Mouse (Mus musculus) CH12.LX (cell line): Measurements from ENCODE around the gene Plcd4. TPM values are rescaled to one million over a fixed set of nuclear protein-coding genes. Genes with fewer than 3 reads are reported as not detected.

Source experiments
- DNase-seq: peaks from one replicate; pipeline ENCODE4 v3.0.0-alpha.2; 2013; ENCODE audit errors: extremely low read depth
- H3K27ac ChIP-seq: 2 replicates; pipeline ENCODE4 v1.5.1; 2012; ENCODE audit warnings: low read depth, mild to moderate bottlenecking, control low read depth, moderate library complexity; ENCODE audit not compliant: insufficient read depth
- H3K27me3 ChIP-seq: replicated peaks from 2 replicates; pipeline ENCODE3; 2012; ENCODE audit warnings: inconsistent platforms
- H3K36me3 ChIP-seq, 2 experiments: replicated peaks in 1 of 2; 2 replicates each; pipeline versions ENCODE3 to v1.6.1; 2012; ENCODE audit warnings: inconsistent platforms in 1 of 2, low read length in 1 of 2, mild to moderate bottlenecking in 1 of 2, mixed read lengths in 1 of 2, moderate library complexity in 1 of 2; ENCODE audit not compliant: control insufficient read depth in 1 of 2, insufficient read depth in 1 of 2
- H3K4me1 ChIP-seq, 2 experiments: 2 replicates each; pipeline ENCODE4 v1.6.1; 2012; ENCODE audit warnings: inconsistent platforms in 1 of 2, moderate library complexity in 1 of 2; ENCODE audit not compliant: insufficient read depth in 2 of 2, control insufficient read depth in 1 of 2
- H3K4me2 ChIP-seq: 2 replicates; pipeline ENCODE4 v1.6.1; 2012; ENCODE audit warnings: low read depth, mild to moderate bottlenecking, control low read depth; ENCODE audit not compliant: poor library complexity, insufficient read depth, severe bottlenecking
- H3K4me3 ChIP-seq, 3 experiments: fragments of 150-350 bp in 1 of 3; sonication (generic) in 1 of 3; replicated peaks in 1 of 3; 2 replicates each; pipeline versions ENCODE3 to v1.5.1; 2011 to 2012; ENCODE audit warnings: low read depth in 2 of 3, low read length in 2 of 3, mild to moderate bottlenecking in 2 of 3, moderate library complexity in 2 of 3, control low read depth in 1 of 3, improper control_type of control experiment in 1 of 3, inconsistent platforms in 1 of 3, mixed read lengths in 1 of 3; ENCODE audit not compliant: poor library complexity in 1 of 3
- H3K79me2 ChIP-seq: replicated peaks from 2 replicates; pipeline ENCODE4 v1.6.1; 2012; ENCODE audit warnings: mild to moderate bottlenecking, moderate library complexity; ENCODE audit not compliant: control insufficient read depth, poor library complexity, insufficient read depth, severe bottlenecking; ENCODE audit errors: extremely low read depth
- H3K9ac ChIP-seq: 2 replicates; pipeline ENCODE4 v1.6.1; 2012; ENCODE audit warnings: low read depth, mild to moderate bottlenecking, control low read depth, moderate library complexity; ENCODE audit not compliant: insufficient read depth
- H3K9me3 ChIP-seq: replicated peaks from 2 replicates; pipeline ENCODE3; 2012; ENCODE audit warnings: low read length, inconsistent platforms, mixed read lengths
- BHLHE40 ChIP-seq: IDR thresholded peaks from 2 replicates; pipeline ENCODE4 v1.6.1; 2011; ENCODE audit warnings: mild to moderate bottlenecking, low read depth, low read length, improper control_type of control experiment
- CHD2 ChIP-seq: IDR thresholded peaks from 2 replicates; pipeline ENCODE4 v1.6.1; 2011; ENCODE audit warnings: low read length, improper control_type of control experiment
- CTCF ChIP-seq, 2 experiments: IDR thresholded peaks in 1 of 2; conservative IDR thresholded peaks in 1 of 2; 2 replicates each; pipeline ENCODE4 v1.5.1; 2011 to 2012; ENCODE audit warnings: low read depth in 2 of 2, low read length in 2 of 2, improper control_type of control experiment in 1 of 2, inconsistent platforms in 1 of 2, mild to moderate bottlenecking in 1 of 2, moderate library complexity in 1 of 2
- EP300 ChIP-seq: IDR thresholded peaks from 2 replicates; pipeline ENCODE4 v1.6.1; 2011; ENCODE audit warnings: low read length, improper control_type of control experiment
- HCFC1 ChIP-seq: IDR thresholded peaks from 2 replicates; pipeline ENCODE4 v1.6.1; 2012; ENCODE audit warnings: low read depth, mild to moderate bottlenecking, inconsistent platforms, low read length, improper control_type of control experiment
- JUN ChIP-seq: IDR thresholded peaks from 2 replicates; pipeline ENCODE4 v1.6.1; 2011; ENCODE audit warnings: low read depth, mild to moderate bottlenecking, low read length, improper control_type of control experiment, moderate library complexity; ENCODE audit not compliant: insufficient read depth
- JUND ChIP-seq: conservative IDR thresholded peaks from 2 replicates; pipeline ENCODE4 v1.6.1; 2011; ENCODE audit warnings: low read depth, low read length, improper control_type of control experiment
- MAFK ChIP-seq: IDR thresholded peaks from 2 replicates; pipeline ENCODE4 v1.6.1; 2011; ENCODE audit warnings: low read length, improper control_type of control experiment; ENCODE audit not compliant: insufficient replicate concordance
- MAX ChIP-seq: IDR thresholded peaks from 2 replicates; pipeline ENCODE4 v1.6.1; 2011; ENCODE audit warnings: low read length, improper control_type of control experiment
- MEF2A ChIP-seq: IDR thresholded peaks from 2 replicates; pipeline ENCODE4 v1.6.1; 2014; ENCODE audit warnings: low read depth, mild to moderate bottlenecking, inconsistent platforms, low read length, improper control_type of control experiment, borderline replicate concordance
- NRF1 ChIP-seq: IDR thresholded peaks from 2 replicates; pipeline ENCODE4 v1.6.1; 2014; ENCODE audit warnings: low read depth, mild to moderate bottlenecking, inconsistent platforms, low read length, improper control_type of control experiment, moderate library complexity
- PAX5 ChIP-seq: IDR thresholded peaks from 2 replicates; pipeline ENCODE4 v1.6.1; 2012; ENCODE audit warnings: low read length, inconsistent platforms, mixed read lengths
- POLR2A ChIP-seq: IDR thresholded peaks from 2 replicates; pipeline ENCODE4 v1.6.1; 2011; ENCODE audit warnings: low read depth, mild to moderate bottlenecking, improper control_type of control experiment, low read length
- RAD21 ChIP-seq: IDR thresholded peaks from 2 replicates; pipeline ENCODE4 v1.6.1; 2011; ENCODE audit warnings: low read depth, mild to moderate bottlenecking, low read length, improper control_type of control experiment, moderate library complexity
- SIN3A ChIP-seq: IDR thresholded peaks from 2 replicates; pipeline ENCODE4 v1.6.1; 2012; ENCODE audit warnings: low read length, improper control_type of control experiment, inconsistent platforms
- TBP ChIP-seq: conservative IDR thresholded peaks from 2 replicates; pipeline ENCODE4 v1.6.1; 2011; ENCODE audit warnings: low read depth, low read length, improper control_type of control experiment
- UBTF ChIP-seq: IDR thresholded peaks from 2 replicates; pipeline ENCODE4 v1.6.1; 2012; ENCODE audit warnings: low read depth, mild to moderate bottlenecking, inconsistent platforms, low read length, improper control_type of control experiment, moderate library complexity
- USF1 ChIP-seq: IDR thresholded peaks from 2 replicates; pipeline ENCODE4 v1.6.1; 2014; ENCODE audit warnings: low read depth, mild to moderate bottlenecking, inconsistent platforms, low read length, improper control_type of control experiment
- ZKSCAN1 ChIP-seq: IDR thresholded peaks from 2 replicates; pipeline ENCODE4 v1.6.1; 2012; ENCODE audit warnings: low read depth, inconsistent platforms, low read length, improper control_type of control experiment, borderline replicate concordance
- ZNF384 ChIP-seq: IDR thresholded peaks from 2 replicates; pipeline ENCODE4 v1.6.1; 2012; ENCODE audit warnings: low read depth, low read length, improper control_type of control experiment, inconsistent platforms
- dilution Hi-C: fragments of 300-500 bp; cut with MboI; formaldehyde crosslinking; loops from 2 replicates; pipeline ENCODE4 v1.14.3; 2020; ENCODE audit warnings: low sequenced_read_pairs; ENCODE audit not compliant: extremely low pct_unique_long_range_greater_than_20kb, extremely low pct_ligation_motif_present
- in situ Hi-C: fragments of 300-500 bp; cut with MboI; formaldehyde crosslinking; loops from 3 replicates; pipeline ENCODE4 v1.14.3; 2019; ENCODE audit warnings: low sequenced_read_pairs, low pct_ligation_motif_present, low pct_unique_long_range_greater_than_20kb, mixed read lengths
- polyA plus RNA-seq: library from polyadenylated mRNA; unstranded; fragments of >175 nt; gene quantifications from 2 replicates; pipeline ENCODE4 v1.2.1, GENCODE M21; 2012; ENCODE audit warnings: low read depth; ENCODE audit not compliant: insufficient read length
- total RNA-seq, 2 experiments: library from RNA; depleted of rRNA; stranded (reverse); fragments of 300-350 nt in 1 of 2; fragments of >200 nt in 1 of 2; gene quantifications; 2 replicates each; pipeline ENCODE4 v1.2.3; 2012 to 2014

The Plcd4 gene
- total and polyA plus RNA-seq, 3 experiments: 0.21 to 0.97 TPM; not detected in 1

DNA sequence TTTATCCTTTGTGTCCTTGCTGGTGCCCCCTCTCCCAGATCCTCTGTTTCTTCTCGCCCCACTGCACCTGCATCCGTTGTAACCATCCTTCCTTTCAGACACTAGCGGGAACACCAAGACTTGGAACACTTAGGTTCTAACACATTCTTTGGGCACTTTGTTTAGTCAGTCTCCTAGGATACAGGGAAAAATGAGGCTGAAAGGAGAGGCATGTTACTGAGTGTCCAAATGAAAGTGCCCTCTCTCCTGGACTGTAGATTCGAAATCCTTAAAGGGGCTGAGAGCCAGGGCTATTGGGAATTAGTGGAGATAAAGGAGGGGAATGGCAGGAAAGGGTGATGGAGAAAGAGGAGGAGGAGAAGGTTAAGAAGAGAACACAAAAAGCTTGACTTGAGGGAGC lies 1.5 kb downstream of the Plcd4 start, which contains the start of gene Usp37:
TSS of gene Usp37 (minus strand) at position 101 of the 400 bp plus-strand sequence.
- in situ Hi-C loops: no loop called here
- H3K4me1 ChIP-seq: no peaks in the 10 kb centered on the region

GRCm38 (mm10) chr1:74559061-74559460 lies 16.4 kb downstream of the Plcd4 start:
- Histone ChIP-seq H3K9me3 (no peaks in the 10 kb centered on the region), H3K36me3 (peaks cover 0 to 13% of the 10 kb centered on the region in 2 experiments), H3K27ac (no peak overlapping the region), H3K4me2 (no peak overlapping the region), H3K9ac (no peak overlapping the region), H3K79me2 (no peaks in the 10 kb centered on the region), H3K4me1 (0 out of 4 replicates have a peak, but pooled peaks cover 0 to 3% of the 10 kb centered on the region in 2 experiments), H3K27me3 (no peaks in the 10 kb centered on the region), H3K4me3 (no peak overlapping the region)
- in situ Hi-C loops (no loop called here), dilution Hi-C loops (no loop called here)
- no peak for DNase-seq
- TF ChIP-seq USF1 (no peak), MAX (no peak), JUN (no peak), UBTF (no peak), MEF2A (no peak), ZNF384 (no peak)

More for the DNA sequence above, 1.5 kb downstream of the Plcd4 start, which contains the start of gene Usp37:
- Histone ChIP-seq H3K9me3 (no peaks in the 10 kb centered on the region), H3K36me3 (no peaks in the 10 kb centered on the region), H3K27ac (no peak within 1 kb of the TSS), H3K4me2 (no peak within 1 kb of the TSS), H3K79me2 (no peaks in the 10 kb centered on the region), H3K4me3 (no peak within 1 kb of the TSS), H3K27me3 (peaks cover 23% of the 10 kb centered on the region), H3K9ac (no peak within 1 kb of the TSS)
- DNase-seq: no peak
- TF ChIP-seq MAFK (no peak), CTCF (conservative IDR thresholded peaks at IDR 0.05 in 1 of 2, IDR thresholded peaks at IDR 0.05 in 1 of 2; ENCODE audit: low read depth in 2 of 2, low read length in 2 of 2) (no peak), NRF1 (no peak), POLR2A (no peak), HCFC1 (no peak), JUND (no peak), SIN3A (no peak), EP300 (no peak), MEF2A (no peak), TBP (no peak), JUN (no peak)
- dilution Hi-C loops: no loop called here

- no peaks in the 10 kb centered on the region for H3K9me3 ChIP-seq
Measured at GRCm38 (mm10) chr1:74565834-74566233, 23.1 kb downstream of the Plcd4 start.

More at GRCm38 (mm10) chr1:74565834-74566233, 23.1 kb downstream of the Plcd4 start:
- no peaks in the 10 kb centered on the region for H3K4me1 ChIP-seq
- dilution Hi-C loops: no loop called here
- no peaks in the 10 kb centered on the region for H3K27me3 ChIP-seq
- no peak for DNase-seq
- no peaks in the 10 kb centered on the region; the same call in 1 of the 2 replicates for H3K79me2 ChIP-seq
- no peak overlapping the region for H3K4me2 ChIP-seq
- no peak overlapping the region for H3K27ac ChIP-seq
- no peak overlapping the region for H3K9ac ChIP-seq
- in situ Hi-C loops: no loop called here
- H3K36me3 ChIP-seq: peaks cover 55 to 76% of the 10 kb centered on the region in 2 experiments
- H3K4me3 ChIP-seq: no peak overlapping the region
- no peak for TF ChIP-seq ZKSCAN1
- TF ChIP-seq ZNF384: no peak
- no peak for TF ChIP-seq MAX
- TF ChIP-seq BHLHE40: no peak
- no peak for TF ChIP-seq CHD2
- TF ChIP-seq JUND: no peak
- TF ChIP-seq RAD21: no peak
- TF ChIP-seq PAX5: no peak
- TF ChIP-seq, all 38 proteins: peak for 0
